8 mouse cellular contexts compared by ENCODE assay signal in genomic region chr11:121434156-121435155, GRCm38 (mm10). TPM values are rescaled to one million over a fixed set of nuclear protein-coding genes. Genes with fewer than 3 reads are reported as not detected.
DNase-seq lines count a peak whose midpoint lies in the region; ATAC-seq and TF ChIP-seq lines count a peak whose summit lies in the region.

Fn3k (plus strand) TSS chr11:121434913.

- no peaks in the 10 kb centered on the region; the same call in 1 of the 2 replicates for H3K36me3 ChIP-seq in forebrain, embryonic 11.5 days (ENCODE audit: control insufficient read depth, insufficient read depth, low read length)
- peaks cover 5% of the 10 kb centered on the region for H3K36me3 ChIP-seq in heart, embryonic 16.5 days (ENCODE audit: control insufficient read depth, insufficient read depth)
- H3K36me3 ChIP-seq in liver, embryonic 14.5 days (replicated peaks; ENCODE audit: control insufficient read depth, insufficient read depth, low read depth) = peaks cover 41% of the 10 kb centered on the region
- H3K36me3 ChIP-seq in stomach, embryonic 15.5 days = no peaks in the 10 kb centered on the region

- ATAC-seq in CD4-positive, CD25-positive, alpha-beta regulatory T cell, adult 4 months = peak; percentile 100
- ATAC-seq in forebrain, embryonic 11.5 days (replicated peaks; ENCODE audit: low FRiP score) = peak; percentile 91
- ATAC-seq in heart, embryonic 16.5 days (replicated peaks; ENCODE audit: extremely low read depth, insufficient read depth, low FRiP score) = peak; percentile 94
- ATAC-seq in liver, embryonic 14.5 days (ENCODE audit: insufficient read depth) = peak; percentile 88
- ATAC-seq in stomach, embryonic 15.5 days (ENCODE audit: insufficient read depth, low FRiP score, low read depth) = peak; percentile 94

- DNase-seq in c-Kit-positive CD71-negative TER-119-negative erythroid progenitor cells, embryonic 14.5 days (ENCODE audit: low read depth) = peak; percentile 77
- DNase-seq in forebrain, embryonic 11.5 days (ENCODE audit: low spot score) = peak; percentile 88
- DNase-seq in kidney, postnatal 36 days = peak; percentile 97 to 98
- DNase-seq in liver, embryonic 14.5 days (ENCODE audit: low read depth in 3 of 3, low spot score in 3 of 3) = peak; percentile 86 to 90 (median 88)
- DNase-seq in neural tube, embryonic 10.5 days (ENCODE audit: extremely low spot score, low spot score) = peak; percentile 59

- no peaks in the 10 kb centered on the region; the same call in 1 of the 2 replicates for H3K4me1 ChIP-seq in forebrain, embryonic 11.5 days (replicated peaks; ENCODE audit: control insufficient read depth, insufficient read depth, low read length)
- peaks cover 14% of the 10 kb centered on the region for H3K4me1 ChIP-seq in heart, embryonic 16.5 days (ENCODE audit: control insufficient read depth, insufficient read depth, low read length)
- peaks cover 47 to 54% of the 10 kb centered on the region in 2 experiments for H3K4me1 ChIP-seq in liver, embryonic 14.5 days (replicated peaks; ENCODE audit: control insufficient read depth in 2 of 2, insufficient read depth in 2 of 2, low read length in 1 of 2)
- H3K4me1 ChIP-seq in stomach, embryonic 15.5 days = peaks cover 10% of the 10 kb centered on the region; the same call in 1 of the 2 replicates

- H3K9ac ChIP-seq in forebrain, embryonic 11.5 days (ENCODE audit: low read length) = peak within 1 kb of the TSS; percentile 4; the same call in 1 of the 2 replicates
- H3K9ac ChIP-seq in heart, embryonic 16.5 days (ENCODE audit: low read length) = peak within 1 kb of the TSS; percentile 77
- peak within 1 kb of the TSS; percentile 84 for H3K9ac ChIP-seq in liver, embryonic 14.5 days (replicated peaks)
- H3K9ac ChIP-seq in stomach, embryonic 15.5 days = no peak within 1 kb of the TSS; the same call in 1 of the 2 replicates

- H3K9me3 ChIP-seq in forebrain, embryonic 11.5 days (ENCODE audit: control insufficient read depth, low read length) = no peaks in the 10 kb centered on the region
- no peaks in the 10 kb centered on the region for H3K9me3 ChIP-seq in heart, embryonic 16.5 days (replicated peaks; ENCODE audit: control insufficient read depth, low read length)
- no peaks in the 10 kb centered on the region for H3K9me3 ChIP-seq in liver, embryonic 14.5 days (ENCODE audit: control insufficient read depth, low read length)
- H3K9me3 ChIP-seq in stomach, embryonic 15.5 days = no peaks in the 10 kb centered on the region

- H3K27me3 ChIP-seq in forebrain, embryonic 11.5 days (ENCODE audit: control insufficient read depth, insufficient read depth, low read length) = no peaks in the 10 kb centered on the region
- H3K27me3 ChIP-seq in heart, embryonic 16.5 days (ENCODE audit: control insufficient read depth, insufficient read depth, low read length) = no peaks in the 10 kb centered on the region
- no peaks in the 10 kb centered on the region for H3K27me3 ChIP-seq in liver, embryonic 14.5 days (ENCODE audit: control insufficient read depth, insufficient read depth, low read length)
- H3K27me3 ChIP-seq in stomach, embryonic 15.5 days (replicated peaks) = no peaks in the 10 kb centered on the region

- peak within 1 kb of the TSS; percentile 67 for H3K4me2 ChIP-seq in forebrain, embryonic 11.5 days (ENCODE audit: low read depth, low read length, severe bottlenecking)
- H3K4me2 ChIP-seq in heart, embryonic 16.5 days (ENCODE audit: low read depth, low read length) = peak within 1 kb of the TSS; percentile 85
- H3K4me2 ChIP-seq in liver, embryonic 14.5 days (ENCODE audit: low read depth) = peak within 1 kb of the TSS; percentile 99
- peak within 1 kb of the TSS; percentile 80 for H3K4me2 ChIP-seq in stomach, embryonic 15.5 days

- H3K27ac ChIP-seq in forebrain, embryonic 11.5 days (ENCODE audit: low read depth, low read length) = no peak within 1 kb of the TSS
- H3K27ac ChIP-seq in heart, embryonic 16.5 days (ENCODE audit: low read length) = peak within 1 kb of the TSS; percentile 91
- peak within 1 kb of the TSS; percentile 100 for H3K27ac ChIP-seq in liver, embryonic 14.5 days
- no peak within 1 kb of the TSS for H3K27ac ChIP-seq in stomach, embryonic 15.5 days

- peak; percentile 64 for TF ChIP-seq CTCF in liver, embryonic 14.5 days (IDR thresholded peaks at IDR 0.05; ENCODE audit: low read depth)

- WGBS in forebrain, embryonic 11.5 days = 10% methylated on average over 30 of the region's 30 CpGs
- 6% methylated on average over 30 of the region's 30 CpGs for WGBS in heart, embryonic 16.5 days
- whole genome bisulfite sequencing in liver, embryonic 14.5 days (ENCODE audit: insufficient replicate concordance) = 3% methylated on average over 30 of the region's 30 CpGs
- 4% methylated on average over 28 of the region's 30 CpGs for WGBS in stomach, embryonic 15.5 days

- H3K4me3 ChIP-seq in forebrain, embryonic 11.5 days (ENCODE audit: low read depth, low read length) = peak within 1 kb of the TSS; percentile 29
- H3K4me3 ChIP-seq in heart, embryonic 16.5 days (ENCODE audit: low read length) = peak within 1 kb of the TSS; percentile 66
- H3K4me3 ChIP-seq in liver, embryonic 14.5 days (ENCODE audit: insufficient read depth in 1 of 2, low read depth in 2 of 2, low read length in 2 of 2) = peak within 1 kb of the TSS; percentile 65 to 93
- peak within 1 kb of the TSS; percentile 41 for H3K4me3 ChIP-seq in stomach, embryonic 15.5 days (replicated peaks)

- TF ChIP-seq EP300 in liver, embryonic 14.5 days (IDR thresholded peaks at IDR 0.05; ENCODE audit: low read depth) = peak; percentile 92

RNA-seq across cellular contexts. Expression of gene Fn3k, which starts in this region (rescaled TPM):
- polyA plus RNA-seq in CD4-positive, CD25-positive, alpha-beta regulatory T cell, adult 4 months (2017; shearing (Covaris generic)) = not detected
- polyA plus RNA-seq in forebrain, embryonic 11.5 days (2014; fragmentation: Nextera tagmentation; extraction: Ambion mirVana) = 1.3 and 1.7 TPM in 2 replicates
- polyA plus RNA-seq in heart, embryonic 16.5 days (2015; fragmentation: Nextera tagmentation; extraction: Ambion mirVana) = 17.5 and 19.4 TPM in 2 replicates
- polyA plus RNA-seq in liver, embryonic 14.5 days (2012; rRNA removed) = 34.9 and 39.9 TPM in 2 replicates
- polyA plus RNA-seq in liver, embryonic 14.5 days (2014; fragmentation: Nextera tagmentation; extraction: Ambion mirVana) = 49.9 and 51.4 TPM in 2 replicates
- polyA plus RNA-seq in stomach, embryonic 15.5 days (2015; fragmentation: Nextera tagmentation; extraction: Ambion mirVana) = 2.1 and 3.6 TPM in 2 replicates

Comparison
In these comparisons a context has a peak if more than half of its experiments do, and no peak if none do; other contexts are left out.
1. Peak in ATAC-seq in CD4-positive, CD25-positive, alpha-beta regulatory T cell, adult 4 months; RNA of the gene not detected or under 1 TPM.
2. H3K27ac ChIP-seq: peak in heart, embryonic 16.5 days (single experiment) and liver, embryonic 14.5 days (single experiment); none in forebrain, embryonic 11.5 days (single experiment) and stomach, embryonic 15.5 days (single experiment).
3. H3K4me3 ChIP-seq: peak in every context shown above with its lines; median percentile 79 in liver, embryonic 14.5 days; 66 in heart, embryonic 16.5 days; 41 in stomach, embryonic 15.5 days; 29 in forebrain, embryonic 11.5 days.
4. Peak in every context shown above with its lines, with median percentiles within 50 percentile points of each other: ATAC-seq, DNase-seq and H3K4me2 ChIP-seq.